Mouse (Mus musculus): ENCODE results near the gene Set.

Gene Set

DNA sequence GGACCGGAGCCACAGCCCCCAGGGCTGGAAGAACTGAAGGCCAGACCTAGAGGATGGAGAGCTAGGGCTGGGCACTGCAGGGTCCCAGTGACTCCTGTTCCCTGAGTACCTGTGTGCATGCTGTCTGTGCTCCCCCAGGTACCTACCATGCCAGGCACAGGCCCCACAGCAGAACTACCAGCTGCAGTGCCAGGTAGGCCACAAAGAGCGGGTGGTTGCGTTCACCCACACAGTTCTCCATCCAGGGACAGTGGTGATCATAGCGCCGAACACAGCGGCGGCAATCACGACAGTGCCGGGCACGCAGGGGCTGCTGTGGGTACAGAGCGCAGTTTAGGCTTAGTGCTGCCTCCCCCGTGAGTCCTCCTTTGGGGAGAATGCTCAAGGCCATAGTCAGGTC, 34.3 kb downstream of the Set start:
- no peak for DNase-seq

DNA sequence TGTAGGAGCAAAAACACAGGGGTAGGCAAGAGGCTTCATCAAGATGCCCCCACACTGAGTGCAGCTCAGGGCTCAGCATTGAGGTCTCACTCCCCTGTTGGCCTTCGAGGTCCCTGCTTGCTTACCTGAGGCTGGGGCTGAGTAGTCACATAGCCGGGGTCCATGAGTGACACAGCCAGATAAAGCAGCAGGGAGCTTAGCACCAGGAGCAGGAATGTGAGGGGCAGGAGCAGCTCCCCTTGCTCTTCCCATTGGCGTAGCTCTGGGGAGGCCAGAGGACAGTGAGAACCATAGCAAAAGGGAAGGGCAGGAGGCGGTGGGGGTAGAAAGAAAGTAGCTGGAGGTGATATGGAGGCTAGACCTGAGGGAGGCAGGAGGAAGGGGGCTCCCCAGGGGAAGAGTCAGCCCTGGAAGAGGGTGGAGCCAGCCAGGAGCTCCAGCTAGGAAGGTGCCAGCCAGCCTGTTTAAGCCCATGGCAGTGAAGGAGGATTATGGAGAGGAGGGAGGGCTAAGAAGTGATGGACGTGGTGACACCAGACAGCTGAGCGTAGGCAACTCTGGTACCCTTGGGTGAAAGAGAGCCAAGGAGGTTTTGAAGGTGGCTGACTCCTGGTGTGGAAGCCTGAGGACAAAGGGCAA, 35.2 kb downstream of the Set start:
- no peak for DNase-seq

DNA sequence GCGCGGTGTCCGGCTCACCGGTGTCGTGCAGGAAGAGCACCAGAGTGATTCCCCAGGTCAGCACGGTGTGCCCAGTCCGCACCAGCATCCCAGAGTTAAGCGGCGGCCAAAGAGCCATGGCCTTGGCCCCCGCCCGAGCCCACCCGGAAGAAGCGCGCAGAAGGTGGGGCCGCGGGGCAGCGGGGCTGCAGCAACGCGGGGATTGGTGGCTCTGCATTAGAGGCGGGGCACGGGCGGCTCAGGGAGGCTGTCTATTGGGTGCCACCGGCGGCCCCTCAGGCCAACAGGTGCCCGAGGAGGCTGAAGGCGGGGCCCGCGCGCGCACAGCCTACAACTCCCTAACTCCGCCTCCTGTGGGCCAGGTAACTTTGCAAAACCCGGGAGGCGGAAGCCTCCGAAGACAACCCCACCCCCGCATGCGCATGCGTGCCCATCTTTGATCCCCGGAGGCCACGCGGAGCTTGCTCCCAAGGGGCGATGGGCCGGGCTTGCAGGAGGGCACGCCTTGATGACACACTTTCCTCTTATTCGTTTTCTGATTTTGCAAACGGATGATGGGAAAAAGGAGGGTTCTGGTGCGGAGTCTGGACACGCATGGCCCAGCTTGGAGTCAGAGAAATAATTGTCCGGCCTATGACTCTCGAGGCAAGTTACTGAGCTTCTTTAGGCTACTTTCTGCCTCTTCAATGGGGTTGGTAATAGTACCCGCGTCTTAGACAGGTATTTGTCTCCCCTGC, 36.5 kb downstream of the Set start, which contains the start of gene Zdhhc12:
Zdhhc12 (minus strand) TSS at position 178 of the 737 bp plus-strand sequence.
- DNase-seq = peak; percentile 94 to 96

DNA sequence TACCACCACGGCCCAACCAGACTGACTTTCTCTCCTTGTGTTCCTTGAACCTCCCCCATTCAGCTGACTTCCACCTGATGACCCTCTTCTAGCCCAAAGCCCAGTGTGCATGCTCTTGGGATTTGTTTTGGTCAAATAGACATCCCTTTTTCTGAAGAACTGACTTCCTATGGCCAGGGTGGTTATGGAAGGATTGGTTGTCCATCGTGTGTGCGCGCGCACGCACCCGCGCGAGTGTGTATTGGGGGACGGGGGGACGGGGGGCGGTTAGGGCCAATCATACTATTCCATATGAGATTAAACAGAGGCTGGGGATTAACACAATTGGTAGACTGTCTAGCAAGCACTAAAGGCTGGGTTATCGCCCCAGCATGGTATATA, 37.0 kb downstream of the Set start:
- DNase-seq = peak; percentile 46 to 49

DNA sequence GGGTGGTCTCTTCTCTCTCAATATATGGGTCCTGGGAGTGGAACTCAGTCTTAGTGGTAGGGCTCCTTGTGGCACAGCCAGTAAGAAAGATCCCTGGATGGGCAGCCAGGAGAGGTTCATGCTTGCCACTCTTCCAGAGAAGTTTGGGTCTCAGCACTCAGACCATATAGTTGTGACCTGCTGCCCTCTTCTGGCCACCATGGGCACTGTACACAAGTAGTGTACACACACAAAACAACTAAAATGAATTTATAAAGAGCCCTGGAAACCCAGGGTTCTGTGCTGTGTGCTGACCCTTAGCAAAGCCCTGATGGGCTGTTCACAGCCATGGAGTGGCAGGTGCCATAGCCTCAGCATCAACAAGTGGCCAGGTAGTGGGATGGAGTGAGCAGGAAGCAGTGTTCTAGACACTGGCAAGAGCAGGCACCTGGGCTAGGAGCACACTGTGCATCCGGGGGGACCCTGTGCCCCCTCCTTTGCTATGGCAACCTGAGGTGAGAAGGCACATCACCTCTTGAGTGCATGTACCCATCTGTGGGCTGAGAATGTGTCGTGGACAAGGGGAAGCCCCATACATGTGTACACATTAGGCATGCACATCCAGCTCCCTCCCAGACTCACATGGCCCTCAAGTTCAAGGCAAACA, 38.8 kb downstream of the Set start:
- peak; percentile 80 to 81 for DNase-seq

DNA sequence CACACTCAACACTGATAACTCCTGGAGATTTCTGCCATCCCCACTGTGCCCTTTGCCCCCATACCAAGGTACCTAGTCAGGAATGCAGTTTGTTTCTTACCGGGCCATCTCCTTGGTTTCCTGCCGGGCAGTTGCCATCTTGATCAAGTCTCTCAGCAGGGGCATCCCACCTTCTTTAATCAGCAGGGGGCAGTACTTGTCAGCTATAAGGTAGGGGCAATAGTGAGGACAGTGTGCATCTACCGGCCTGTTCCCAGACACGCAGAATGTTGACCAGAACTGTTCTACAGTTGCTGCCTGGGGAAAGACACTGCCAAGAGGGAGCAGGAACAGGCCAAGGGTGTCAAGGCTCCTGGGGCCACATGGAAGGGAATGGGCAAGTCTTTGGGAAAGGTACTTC, 43.0 kb downstream of the Set start:
- no peak for DNase-seq

DNA sequence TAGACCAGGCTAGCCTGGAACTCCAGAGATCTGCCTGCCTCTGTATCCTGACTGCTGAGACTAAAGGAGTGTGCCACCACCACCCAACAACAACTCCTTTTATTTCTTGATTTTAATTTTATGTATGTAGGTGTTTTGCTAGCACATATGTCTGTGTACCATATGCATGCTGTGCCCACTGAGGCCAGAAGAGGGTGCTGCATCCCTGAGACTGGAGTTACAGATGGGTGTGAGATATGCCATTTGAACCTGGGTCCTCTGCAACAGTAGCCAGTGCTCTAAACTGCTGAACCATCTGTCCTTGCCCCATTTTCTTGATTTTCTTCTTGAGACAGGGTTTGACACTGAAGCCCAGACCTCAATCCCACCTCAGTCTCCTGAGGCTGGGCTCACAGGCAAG, 49.2 kb downstream of the Set start:
- DNase-seq = peak; percentile 70 to 71

DNA sequence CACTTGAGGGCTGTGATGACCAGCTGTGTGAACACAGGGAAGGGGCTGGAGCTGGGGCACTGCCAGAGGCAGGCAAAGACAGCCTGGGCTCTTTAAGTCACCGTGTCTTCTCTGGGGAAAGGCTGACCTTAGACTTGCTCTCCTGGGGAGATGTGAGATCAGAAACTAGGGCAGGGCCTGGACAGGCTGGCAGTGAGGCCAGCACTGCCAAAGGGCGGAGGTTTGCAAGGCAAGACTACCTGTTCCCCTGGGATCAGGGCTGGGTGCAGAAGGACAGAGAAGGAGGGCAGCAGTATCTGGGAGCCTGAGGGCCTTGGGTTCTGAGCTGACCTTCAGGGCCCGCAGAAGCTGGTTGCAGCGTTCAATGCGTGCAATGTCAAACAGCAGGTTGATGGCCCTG, 50.5 kb downstream of the Set start:
- DNase-seq = no peak

DNA sequence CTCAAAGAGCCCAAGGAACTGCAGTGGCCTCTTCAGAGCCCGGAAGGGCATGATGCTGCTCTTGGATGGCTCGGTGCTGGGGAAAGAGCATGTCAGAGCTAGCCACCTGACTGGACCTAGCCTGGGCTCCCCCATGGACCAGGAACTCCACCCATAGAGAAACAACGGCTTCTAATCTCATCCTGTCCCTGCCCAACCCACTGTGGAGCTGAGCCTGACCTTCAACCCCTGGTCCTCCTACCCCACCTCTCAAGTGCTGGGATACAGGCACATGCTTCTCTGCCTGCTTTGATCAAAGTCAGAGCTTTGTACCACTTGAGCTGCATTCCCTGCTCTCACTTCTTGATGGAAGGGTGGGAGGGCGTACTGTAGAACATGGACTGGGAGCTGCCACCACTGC, 51.1 kb downstream of the Set start:
- DNase-seq = no peak

DNA sequence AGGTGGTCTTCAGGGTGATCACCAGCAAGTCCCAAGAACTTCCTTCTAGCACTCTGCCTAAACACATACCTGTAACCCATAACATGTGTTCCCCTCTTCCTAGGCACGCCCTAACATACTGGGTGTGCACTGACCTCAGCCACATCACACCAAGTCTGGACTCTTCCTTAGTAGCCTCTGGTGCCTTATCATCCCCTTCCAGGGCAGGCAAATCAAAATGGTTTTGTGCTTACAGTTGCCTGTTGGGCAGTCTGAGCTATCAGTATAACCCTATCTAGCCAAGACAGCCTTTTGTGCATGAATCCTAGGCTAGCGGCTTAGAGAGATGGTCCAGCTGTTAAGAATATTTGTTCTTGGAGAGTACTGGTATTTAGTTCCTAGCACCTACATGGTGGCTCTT, 54.3 kb downstream of the Set start:
- no peak for DNase-seq

DNA sequence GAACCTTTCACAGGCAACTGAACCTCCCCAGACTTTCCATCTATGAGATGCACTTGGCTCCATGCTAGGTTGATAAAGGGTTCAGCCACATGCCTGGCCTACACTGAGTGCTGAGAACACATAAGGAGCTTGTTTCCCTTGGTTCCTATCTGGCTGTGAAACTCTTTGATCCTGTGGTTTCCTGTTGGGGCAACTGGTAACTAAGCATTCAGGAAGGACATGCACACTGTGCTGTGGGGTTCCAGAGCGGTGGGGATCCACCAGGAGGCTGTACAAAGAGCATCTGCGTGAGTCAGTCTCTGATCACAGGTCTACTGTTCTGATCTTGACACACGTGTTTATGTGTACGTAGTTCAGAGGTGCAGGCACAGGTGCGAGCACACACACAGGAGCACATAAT, 55.4 kb downstream of the Set start:
- no peak for DNase-seq

DNA sequence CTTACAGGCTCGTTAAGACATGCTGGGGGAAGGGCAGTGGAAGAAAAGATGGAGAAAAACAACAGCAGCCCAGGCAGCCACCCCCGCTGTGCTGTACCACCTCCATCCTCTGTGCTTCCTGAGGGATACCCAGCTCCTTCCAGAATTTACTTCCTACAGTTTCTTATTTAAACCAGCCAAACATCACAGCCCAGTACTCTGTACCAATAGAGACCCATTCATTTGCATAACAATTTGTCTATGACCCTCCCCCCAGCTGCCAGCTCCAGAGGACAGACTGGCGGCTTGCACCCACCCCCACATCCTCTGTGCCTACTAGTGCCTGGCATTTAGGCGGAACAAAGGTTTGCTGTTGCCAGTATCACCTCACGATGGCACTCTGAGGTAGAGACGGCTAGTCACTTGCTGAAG, 62.5 kb downstream of the Set start:
- DNase-seq = peak; percentile 48 to 51

DNA sequence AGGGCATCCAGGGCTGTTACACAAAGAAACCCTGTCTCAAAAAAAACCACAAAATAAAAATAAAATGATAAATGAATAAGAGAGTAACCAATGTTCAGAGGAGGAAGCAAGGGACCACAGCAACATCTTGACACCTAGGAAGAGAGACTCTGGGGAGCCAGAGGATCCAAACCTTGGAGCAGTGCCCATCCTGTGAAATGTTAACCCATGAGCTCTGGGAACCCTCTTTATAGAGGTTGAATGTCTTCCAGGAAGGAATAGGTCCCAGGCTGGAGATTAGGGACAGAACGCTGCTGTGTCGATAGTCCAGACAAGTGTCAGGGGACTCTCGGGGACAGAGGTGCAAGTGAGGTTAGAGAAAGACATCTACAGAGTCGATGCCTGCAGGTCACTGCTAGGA, 63.1 kb downstream of the Set start:
- no peak for DNase-seq

All from cerebellum, postnatal 10 days (tissue).